Comparison of ENCODE assay signal across 8 mouse cellular contexts in the genomic region with DNA sequence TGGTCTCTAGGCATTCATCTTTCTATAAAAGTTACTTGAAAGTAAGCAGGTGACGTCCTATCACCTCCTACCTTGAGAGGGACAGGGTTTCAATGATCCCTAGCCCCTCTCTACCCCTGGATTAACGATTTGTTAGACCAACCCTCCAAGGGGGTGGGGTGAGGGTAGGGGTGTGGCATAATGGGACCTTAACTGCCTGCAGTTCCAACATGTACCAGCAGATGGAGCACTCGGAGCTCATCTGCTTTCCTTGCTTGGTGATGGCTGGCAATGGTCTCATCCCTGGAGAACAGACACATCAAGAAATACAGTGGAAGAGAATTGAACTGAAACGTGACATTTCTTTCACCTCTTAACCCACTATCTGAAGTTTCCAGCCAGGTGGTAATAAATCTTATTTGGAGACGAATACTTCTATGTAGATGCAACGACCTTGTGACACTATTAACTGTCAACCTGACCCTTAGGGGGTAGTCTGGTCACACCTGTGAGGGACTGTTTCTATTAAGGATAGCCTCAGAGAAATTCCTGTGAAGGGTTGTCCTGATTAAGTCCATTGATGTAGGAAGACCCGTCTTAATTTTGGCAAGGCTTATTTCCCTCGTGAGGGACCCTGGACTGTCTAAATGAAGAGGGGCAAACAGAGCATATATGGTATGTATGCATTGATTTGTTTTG. TPM values are rescaled to one million over a fixed set of nuclear protein-coding genes. Genes with fewer than 3 reads are reported as not detected.
DNase-seq lines count a peak whose midpoint lies in the region; ATAC-seq lines count a peak whose summit lies in the region.

No protein-coding gene starts in this region.

- no peak overlapping the region for H3K9ac ChIP-seq in midbrain, embryonic 11.5 days (ENCODE audit: low read length)

- 39% methylated on average over 8 of the region's 8 CpGs for WGBS in midbrain, embryonic 11.5 days

- H3K4me3 ChIP-seq in midbrain, embryonic 11.5 days (ENCODE audit: low read depth, low read length), result no peak overlapping the region

- no peak overlapping the region for H3K27ac ChIP-seq in midbrain, embryonic 11.5 days (ENCODE audit: low read depth, low read length)

- DNase-seq in adrenal gland, adult (ENCODE audit: inconsistent age in 2 of 2, low spot score in 1 of 2), result peak; percentile 82 to 95
- peak; percentile 92 for DNase-seq in embryo, embryonic 10 days (ENCODE audit: low spot score)
- DNase-seq in gastrocnemius, postnatal 14 days, result peak; percentile 73
- peak; percentile 22 to 89 for DNase-seq in left cerebral cortex, adult 9 months (ENCODE audit: low spot score in 2 of 2)
- DNase-seq in midbrain, embryonic 11.5 days (ENCODE audit: low spot score, missing footprints), result peak; percentile 99
- DNase-seq in right cerebral cortex, postnatal 4 days, result peak; percentile 87
- peak; percentile 53 for DNase-seq in yolk sac, embryonic 10.5 days (ENCODE audit: low spot score)

- H3K4me2 ChIP-seq in midbrain, embryonic 11.5 days, result no peak overlapping the region

- no peaks in the 10 kb centered on the region for H3K36me3 ChIP-seq in midbrain, embryonic 11.5 days (ENCODE audit: control insufficient read depth, insufficient read depth, low read length)

- intact Hi-C loops in gastrocnemius, postnatal 14 days (cut with DNase I; ENCODE audit: low total_unique reads), result loop anchor here (10.0 kb wide), 2 partner anchors 126 to 274 kb away; a partner anchor contains a TSS

- no peaks in the 10 kb centered on the region for H3K27me3 ChIP-seq in midbrain, embryonic 11.5 days (ENCODE audit: control insufficient read depth, insufficient read depth, low read length)

- ATAC-seq in inflammation-experienced regulatory T-cells, adult 6 months, result peak; percentile 77
- peak; percentile 90 for ATAC-seq in midbrain, embryonic 11.5 days (ENCODE audit: low FRiP score)

- H3K9me3 ChIP-seq in midbrain, embryonic 11.5 days (ENCODE audit: control insufficient read depth, low read length), result no peaks in the 10 kb centered on the region

- H3K4me1 ChIP-seq in midbrain, embryonic 11.5 days (ENCODE audit: control insufficient read depth, insufficient read depth, low read length), result no peaks in the 10 kb centered on the region

RNA-seq across cellular contexts. Expression of a gene that starts 27.1 kb away (rescaled TPM):
- total RNA-seq in gastrocnemius, postnatal 14 days (2021), result not detected
- not detected for polyA plus RNA-seq in inflammation-experienced regulatory T-cells, adult 6 months (2017; shearing (Covaris generic))
- polyA plus RNA-seq in midbrain, embryonic 11.5 days (2014; fragmentation: Nextera tagmentation; extraction: Ambion mirVana), result not detected in 2 replicates
